Mouse (Mus musculus) heart, embryonic 15.5 days (tissue): ENCODE data around the gene Exoc8. TPM values are rescaled to one million over a fixed set of nuclear protein-coding genes. Genes with fewer than 3 reads are reported as not detected.
A peak's percentile ranks its signal among the peaks of the same experiment; 100 is the strongest.

Experiments used
- ATAC-seq: fragments of 200-750 bp; cut with Nextera tagmentation; replicated peaks from 2 replicates; pipeline ENCODE4 v1.8.0; 2017; ENCODE audit warnings: low read depth, moderate TSS enrichment; ENCODE audit not compliant: insufficient number of reproducible peaks, insufficient read depth, low FRiP score
- H3K27ac ChIP-seq: fragments of 300-500 bp; sonication (generic); 2 replicates; pipeline ENCODE4 v1.5.1; 2015; ENCODE audit warnings: mild to moderate bottlenecking, inconsistent platforms
- H3K27me3 ChIP-seq: fragments of 300-500 bp; sonication (generic); 2 replicates; pipeline ENCODE4 v1.6.1; 2015; ENCODE audit warnings: inconsistent platforms
- H3K36me3 ChIP-seq: fragments of 300-500 bp; sonication (generic); 2 replicates; pipeline ENCODE4 v1.6.1; 2015; ENCODE audit warnings: mild to moderate bottlenecking, inconsistent platforms
- H3K4me1 ChIP-seq: fragments of 300-500 bp; sonication (generic); replicated peaks from 2 replicates; pipeline ENCODE4 v1.6.1; 2015; ENCODE audit warnings: inconsistent platforms
- H3K4me2 ChIP-seq: fragments of 300-500 bp; sonication (generic); 2 replicates; pipeline ENCODE4 v1.6.1; 2015; ENCODE audit warnings: inconsistent platforms, mild to moderate bottlenecking, moderate library complexity
- H3K4me3 ChIP-seq: fragments of 300-500 bp; sonication (generic); 2 replicates; pipeline ENCODE4 v1.5.1; 2015; ENCODE audit warnings: mild to moderate bottlenecking, inconsistent platforms
- H3K9ac ChIP-seq: fragments of 300-500 bp; sonication (generic); 2 replicates; pipeline ENCODE4 v1.6.1; 2015; ENCODE audit warnings: mild to moderate bottlenecking, inconsistent platforms
- H3K9me3 ChIP-seq: fragments of 300-500 bp; sonication (generic); replicated peaks from 2 replicates; pipeline ENCODE4 v1.6.1; 2016; ENCODE audit warnings: inconsistent platforms
- WGBS: fragments of 180-500 bp; shearing (Covaris S2); methylation state at CpG from one replicate; pipeline ENCODE4 v1.1.7; 2015; ENCODE audit warnings: mixed read lengths; 5-methylcytosine and 5-hydroxymethylcytosine counted together
- polyA plus RNA-seq: library from polyadenylated mRNA; unstranded; fragments of >200 nt; fragmentation: Nextera tagmentation; extraction: Ambion mirVana; gene quantifications from 2 replicates; pipeline ENCODE4 v1.2.1, GENCODE M21; 2015

Exoc8 gene
- polyA plus RNA-seq, 1 experiment from 2014 or later, result 6.5 TPM

- Histone ChIP-seq H3K9me3 (no peaks in the 10 kb centered on the region), H3K9ac (no peak overlapping the region), H3K4me3 (no peak overlapping the region), H3K4me1 (peaks cover 35% of the 10 kb centered on the region), H3K27me3 (no peaks in the 10 kb centered on the region), H3K4me2 (no peak overlapping the region), H3K36me3 (peaks cover 40% of the 10 kb centered on the region), H3K27ac (no peak overlapping the region)
- 93% methylated on average over 7 of the region's 7 CpGs for WGBS
- no peak for ATAC-seq
These were observed 26.0 kb downstream of the Exoc8 start for GRCm38 (mm10) chr8:124871474-124871873.

- H3K4me1 ChIP-seq, result peaks cover 47% of the 10 kb centered on the region
- no peak overlapping the region for H3K27ac ChIP-seq
- no peak overlapping the region for H3K4me2 ChIP-seq
- H3K4me3 ChIP-seq, result no peak overlapping the region
- no peak for ATAC-seq
- peaks cover 30% of the 10 kb centered on the region for H3K36me3 ChIP-seq
- no peaks in the 10 kb centered on the region for H3K27me3 ChIP-seq
- WGBS, result 39% methylated on average over 6 of the region's 6 CpGs
- H3K9ac ChIP-seq, result no peak overlapping the region
- H3K9me3 ChIP-seq, result no peaks in the 10 kb centered on the region
These were observed 27.8 kb downstream of the Exoc8 start for GRCm38 (mm10) chr8:124869708-124870107.

GRCm38 (mm10) chr8:124867126-124867525 is 30.4 kb downstream of the Exoc8 start:
- H3K4me3 ChIP-seq, result no peak overlapping the region
- H3K36me3 ChIP-seq, result peaks cover 12% of the 10 kb centered on the region
- peaks cover 49% of the 10 kb centered on the region for H3K4me1 ChIP-seq
- peak overlapping the region; percentile 26; the same call in 1 of the 2 replicates for H3K27ac ChIP-seq
- H3K4me2 ChIP-seq, result no peak overlapping the region
- no peaks in the 10 kb centered on the region for H3K27me3 ChIP-seq
- no peak for ATAC-seq
- 24% methylated on average over 2 of the region's 2 CpGs for WGBS
- H3K9me3 ChIP-seq, result no peaks in the 10 kb centered on the region
- H3K9ac ChIP-seq, result no peak overlapping the region

GRCm38 (mm10) chr8:124866669-124867068 is 30.8 kb downstream of the Exoc8 start:
- Histone ChIP-seq H3K4me1 (peaks cover 53% of the 10 kb centered on the region), H3K27ac (peak overlapping the region; percentile 18), H3K4me3 (no peak overlapping the region), H3K9ac (no peak overlapping the region), H3K4me2 (no peak overlapping the region), H3K9me3 (no peaks in the 10 kb centered on the region), H3K27me3 (no peaks in the 10 kb centered on the region), H3K36me3 (peaks cover 8% of the 10 kb centered on the region)
- ATAC-seq, result no peak
- WGBS, result 32% methylated on average over 3 of the region's 3 CpGs

- peak overlapping the region; percentile 92 for H3K9ac ChIP-seq
- H3K4me1 ChIP-seq, result peaks cover 62% of the 10 kb centered on the region
- peak overlapping the region; percentile 89 for H3K27ac ChIP-seq
- H3K36me3 ChIP-seq, result peaks cover 9% of the 10 kb centered on the region; the same call in 1 of the 2 replicates
- H3K9me3 ChIP-seq, result no peaks in the 10 kb centered on the region
- peak overlapping the region; percentile 75 for H3K4me2 ChIP-seq
- H3K27me3 ChIP-seq, result no peaks in the 10 kb centered on the region
- 8% methylated on average over 8 of the region's 8 CpGs for WGBS
- peak overlapping the region; percentile 72 for H3K4me3 ChIP-seq
- no peak for ATAC-seq
These were observed 33.8 kb downstream of the Exoc8 start for GRCm38 (mm10) chr8:124863729-124864128.

GRCm38 (mm10) chr8:124863163-124863677 is 34.3 kb downstream of the Exoc8 start:
- no peaks in the 10 kb centered on the region for H3K27me3 ChIP-seq
- H3K9ac ChIP-seq, result peak overlapping the region; percentile 92
- peak overlapping the region; percentile 75 for H3K4me2 ChIP-seq
- under 1% methylated on average over 33 of the region's 33 CpGs for WGBS
- peaks cover 12% of the 10 kb centered on the region; the same call in 1 of the 2 replicates for H3K36me3 ChIP-seq
- H3K4me1 ChIP-seq, result peaks cover 59% of the 10 kb centered on the region
- H3K9me3 ChIP-seq, result no peaks in the 10 kb centered on the region
- ATAC-seq, result peak; percentile 72
- H3K4me3 ChIP-seq, result peak overlapping the region; percentile 72
- peak overlapping the region; percentile 89 for H3K27ac ChIP-seq

GRCm38 (mm10) chr8:124862321-124863162 is 35.0 kb downstream of the Exoc8 start, which contains the start of the genes Gnpat and 2810004N23Rik:
TSS of gene Gnpat (plus strand) at chr8:124863033.
TSS of gene 2810004N23Rik (minus strand) at chr8:124863120.
- 1% methylated on average over 55 of the region's 55 CpGs for WGBS
- peak within 1 kb of the TSS; percentile 92 for H3K9ac ChIP-seq
- peak within 1 kb of the TSS; percentile 89 for H3K27ac ChIP-seq
- peaks cover 18% of the 10 kb centered on the region for H3K36me3 ChIP-seq
- ATAC-seq, result peak; percentile 94
- H3K4me2 ChIP-seq, result peak within 1 kb of the TSS; percentile 75
- H3K27me3 ChIP-seq, result no peaks in the 10 kb centered on the region
- peak within 1 kb of the TSS; percentile 72 for H3K4me3 ChIP-seq
- H3K4me1 ChIP-seq, result peaks cover 57% of the 10 kb centered on the region
- no peaks in the 10 kb centered on the region for H3K9me3 ChIP-seq

GRCm38 (mm10) chr8:124860188-124860587 is 37.3 kb downstream of the Exoc8 start:
- Histone ChIP-seq H3K4me2 (0 out of 2 replicates have a peak overlapping the region, but pooled peaks have one; percentile 14), H3K4me3 (no peak overlapping the region), H3K9ac (0 out of 2 replicates have a peak overlapping the region, but pooled peaks have one; percentile 24), H3K27ac (peak overlapping the region; percentile 90), H3K4me1 (peaks cover 37% of the 10 kb centered on the region), H3K36me3 (peaks cover 41% of the 10 kb centered on the region), H3K9me3 (peaks cover 12% of the 10 kb centered on the region), H3K27me3 (no peaks in the 10 kb centered on the region)
- 48% methylated on average over 3 of the region's 3 CpGs for WGBS
- peak; percentile 44 for ATAC-seq

- H3K27me3 ChIP-seq, result no peaks in the 10 kb centered on the region
- H3K27ac ChIP-seq, result peak overlapping the region; percentile 90
- H3K4me2 ChIP-seq, result no peak overlapping the region
- no peak overlapping the region for H3K4me3 ChIP-seq
- ATAC-seq, result no peak
- H3K9ac ChIP-seq, result no peak overlapping the region
- H3K36me3 ChIP-seq, result peaks cover 48% of the 10 kb centered on the region
- H3K4me1 ChIP-seq, result peaks cover 31% of the 10 kb centered on the region
- H3K9me3 ChIP-seq, result peaks cover 12% of the 10 kb centered on the region
These were observed 38.0 kb downstream of the Exoc8 start for GRCm38 (mm10) chr8:124859466-124859865.

GRCm38 (mm10) chr8:124853511-124853910 is 44.0 kb downstream of the Exoc8 start:
- Histone ChIP-seq H3K27me3 (no peaks in the 10 kb centered on the region), H3K4me2 (no peak overlapping the region), H3K36me3 (peaks cover 62% of the 10 kb centered on the region), H3K27ac (no peak overlapping the region), H3K4me1 (no peaks in the 10 kb centered on the region; the same call in 1 of the 2 replicates), H3K4me3 (no peak overlapping the region), H3K9ac (no peak overlapping the region), H3K9me3 (peaks cover 12% of the 10 kb centered on the region)
- WGBS, result 96% methylated on average over 1 of the region's 1 CpGs
- no peak for ATAC-seq

- Histone ChIP-seq H3K4me1 (no peaks in the 10 kb centered on the region), H3K9ac (no peak overlapping the region), H3K4me2 (no peak overlapping the region), H3K36me3 (peaks cover 18% of the 10 kb centered on the region; the same call in 1 of the 2 replicates), H3K9me3 (no peaks in the 10 kb centered on the region), H3K27me3 (no peaks in the 10 kb centered on the region), H3K4me3 (no peak overlapping the region), H3K27ac (no peak overlapping the region)
- WGBS, result 74% methylated on average over 5 of the region's 5 CpGs
- no peak for ATAC-seq
These were observed 51.9 kb downstream of the Exoc8 start for GRCm38 (mm10) chr8:124845573-124845972.
